Mouse (Mus musculus) embryonic fibroblast, embryonic 13.5 days (primary cell): ENCODE results near the gene Myo1e.

Experiments
- CTCF ChIP-seq: IDR thresholded peaks from 2 replicates; pipeline ENCODE4 v1.5.1; 2011; ENCODE audit warnings: mild to moderate bottlenecking, control low read depth, low read length, moderate library complexity, borderline replicate concordance; ENCODE audit not compliant: insufficient read depth
- POLR2A ChIP-seq: IDR thresholded peaks from 2 replicates; pipeline ENCODE4 v1.6.1; 2011; ENCODE audit warnings: low read depth, mild to moderate bottlenecking, control low read depth, low read length, moderate library complexity

DNA sequence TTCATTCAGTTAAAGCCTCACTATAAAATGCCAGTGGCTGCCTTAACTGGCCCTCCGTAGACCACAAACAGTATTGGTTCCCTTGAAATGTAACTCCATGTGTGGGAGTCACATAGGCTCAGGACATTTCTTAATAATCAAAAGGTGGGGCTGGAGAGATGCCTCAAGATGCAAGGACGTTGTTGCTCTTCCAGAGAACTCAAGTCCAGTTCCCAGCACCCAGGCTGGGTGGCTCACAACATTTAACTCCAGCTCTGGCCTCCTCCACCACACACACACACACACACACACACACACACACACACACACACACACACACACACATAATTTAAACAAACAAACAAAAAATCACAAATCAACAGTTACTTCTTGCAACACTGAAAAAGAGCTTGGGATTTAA lies 36.6 kb downstream of the Myo1e start:
- TF ChIP-seq POLR2A = no peak
- no peak for TF ChIP-seq CTCF
